Mouse (Mus musculus) cerebellum, postnatal 25 days (tissue): ENCODE measurements around the gene Oaz1.
"Not testable (repeated sequence)": the region's sequence is repeated elsewhere in the genome, so short reads cannot be mapped to it uniquely, and the experiment has no call there.

Experiments used
- DNase-seq, 2 experiments: peaks; one replicate each; pipeline ENCODE4 v3.0.0; 2021; ENCODE audit warnings: mixed read lengths in 2 of 2

Oaz1 gene

GRCm38 (mm10) chr10:80802996-80803395, 23.5 kb upstream of the Oaz1 start:
- DNase-seq, result no peak

GRCm38 (mm10) chr10:80804340-80804739, 22.1 kb upstream of the Oaz1 start:
- DNase-seq, result peak; percentile 10 to 35

- peak; percentile 13 to 24 for DNase-seq
These were observed 21.5 kb upstream of the Oaz1 start, which contains the start of gene Amh for GRCm38 (mm10) chr10:80804916-80805315. Gene Amh, plus strand, starts transcription at chr10:80805243.

- DNase-seq, result peak; percentile 16 to 47
These were observed 21.1 kb upstream of the Oaz1 start for GRCm38 (mm10) chr10:80805322-80805721.

GRCm38 (mm10) chr10:80805925-80806324, 20.5 kb upstream of the Oaz1 start:
- DNase-seq, result peak; percentile 92 to 95

- DNase-seq, result peak in 1 of 2 experiments; percentile 60
These were observed 20.0 kb upstream of the Oaz1 start for GRCm38 (mm10) chr10:80806341-80807056.

GRCm38 (mm10) chr10:80807057-80807627, 19.3 kb upstream of the Oaz1 start:
- peak; percentile 91 to 92 for DNase-seq

GRCm38 (mm10) chr10:80808099-80808984, 18.1 kb upstream of the Oaz1 start:
- DNase-seq, result peak; percentile 37 to 45

- peak; percentile 27 to 32 for DNase-seq
These were observed 17.3 kb upstream of the Oaz1 start for GRCm38 (mm10) chr10:80808985-80809632.

- peak in 1 of 2 experiments; percentile 27 for DNase-seq
These were observed 16.4 kb upstream of the Oaz1 start for GRCm38 (mm10) chr10:80810084-80810483.

- no peak for DNase-seq
These were observed 13.9 kb upstream of the Oaz1 start for GRCm38 (mm10) chr10:80812391-80813041.

GRCm38 (mm10) chr10:80813366-80813765, 13.1 kb upstream of the Oaz1 start, which contains the start of gene Jsrp1:
Gene Jsrp1, minus strand, starts transcription at chr10:80813498.
- no peak for DNase-seq

GRCm38 (mm10) chr10:80814800-80815199, 11.7 kb upstream of the Oaz1 start:
- no peak for DNase-seq

- not testable (repeated sequence) for DNase-seq
These were observed 10.2 kb upstream of the Oaz1 start for GRCm38 (mm10) chr10:80816303-80816702.

- no peak for DNase-seq
These were observed 9.3 kb upstream of the Oaz1 start for GRCm38 (mm10) chr10:80817164-80817563.

GRCm38 (mm10) chr10:80817955-80818354, 8.5 kb upstream of the Oaz1 start:
- DNase-seq, result not testable (repeated sequence)

GRCm38 (mm10) chr10:80818599-80819281, 7.7 kb upstream of the Oaz1 start:
- no peak for DNase-seq

GRCm38 (mm10) chr10:80819406-80819805, 7.0 kb upstream of the Oaz1 start:
- DNase-seq, result no peak

- peak; percentile 31 to 63 for DNase-seq
These were observed 4.5 kb upstream of the Oaz1 start for GRCm38 (mm10) chr10:80821991-80822390.

- no peak for DNase-seq
These were observed 3.9 kb upstream of the Oaz1 start for GRCm38 (mm10) chr10:80822528-80822927.

GRCm38 (mm10) chr10:80823316-80823715, 3.1 kb upstream of the Oaz1 start:
- no peak for DNase-seq
